Mouse (Mus musculus): ENCODE results near the gene Suox.

GRCm38 (mm10) chr10:128715559-128716537, 42.0 kb upstream of the Suox start:
- TF ChIP-seq CTCF (IDR thresholded peaks at IDR 0.05) (no peak), EP300 (IDR thresholded peaks at IDR 0.05) (no peak)

All from lung, postnatal 0 days (tissue).